Comparison of ENCODE assay signal across 8 mouse cellular contexts in genomic region chr11:77508068-77509021, GRCm38 (mm10). TPM values are rescaled to one million over a fixed set of nuclear protein-coding genes. Genes with fewer than 3 reads are reported as not detected.
DNase-seq lines count a peak whose midpoint lies in the region; ATAC-seq lines count a peak whose summit lies in the region.

No protein-coding gene starts in this region.

- ATAC-seq in embryonic facial prominence, embryonic 11.5 days (replicated peaks; ENCODE audit: insufficient number of reproducible peaks, low FRiP score, low TSS enrichment, low read depth), result peak; percentile 15; the same call in 1 of the 2 replicates
- ATAC-seq in liver, embryonic 12.5 days, result peak; percentile 62

- H3K9me3 ChIP-seq in embryonic facial prominence, embryonic 11.5 days (replicated peaks; ENCODE audit: control insufficient read depth, low read length), result no peaks in the 10 kb centered on the region
- H3K9me3 ChIP-seq in liver, embryonic 12.5 days (replicated peaks), result no peaks in the 10 kb centered on the region

- H3K27ac ChIP-seq in embryonic facial prominence, embryonic 11.5 days (replicated peaks; ENCODE audit: low read depth, low read length), result no peak overlapping the region
- no peak overlapping the region for H3K27ac ChIP-seq in liver, embryonic 12.5 days

- 19% methylated on average over 49 of the region's 49 CpGs for WGBS in embryonic facial prominence, embryonic 11.5 days
- WGBS in liver, embryonic 12.5 days (ENCODE audit: insufficient replicate concordance), result 23% methylated on average over 49 of the region's 49 CpGs

- peak overlapping the region; percentile 10; the same call in 1 of the 2 replicates for H3K9ac ChIP-seq in embryonic facial prominence, embryonic 11.5 days (replicated peaks; ENCODE audit: low read length)
- peak overlapping the region; percentile 55; the same call in 1 of the 2 replicates for H3K9ac ChIP-seq in liver, embryonic 12.5 days

- peak overlapping the region; percentile 41 for H3K4me2 ChIP-seq in embryonic facial prominence, embryonic 11.5 days (ENCODE audit: low read depth, low read length)
- H3K4me2 ChIP-seq in liver, embryonic 12.5 days, result peak overlapping the region; percentile 73

- H3K27me3 ChIP-seq in embryonic facial prominence, embryonic 11.5 days (ENCODE audit: control insufficient read depth, insufficient read depth, low read length), result no peaks in the 10 kb centered on the region
- no peaks in the 10 kb centered on the region for H3K27me3 ChIP-seq in liver, embryonic 12.5 days (replicated peaks)
- H3K27me3 ChIP-seq in splenic B cell, adult 2 months (ENCODE audit: control insufficient read depth, insufficient read depth, low read length, poor library complexity, severe bottlenecking), result no peaks in the 10 kb centered on the region

- peaks cover 3% of the 10 kb centered on the region; the same call in 1 of the 2 replicates for H3K4me1 ChIP-seq in embryonic facial prominence, embryonic 11.5 days (ENCODE audit: control insufficient read depth, insufficient read depth, low read length)
- H3K4me1 ChIP-seq in liver, embryonic 12.5 days, result peaks cover 18% of the 10 kb centered on the region

- DNase-seq in A20 (ENCODE audit: low read depth, low spot score), result peak; percentile 82
- DNase-seq in adrenal gland, postnatal 10 days, result peak; percentile 94
- peak; percentile 90 for DNase-seq in embryonic facial prominence, embryonic 11.5 days (ENCODE audit: low spot score)
- DNase-seq in heart, adult 18-20 months, result peak; percentile 89
- peak; percentile 83 for DNase-seq in kidney, adult 11 months
- DNase-seq in naive thymus-derived CD4-positive, alpha-beta T cell, adult 2 months (ENCODE audit: low read depth), result peak; percentile 90
- peak; percentile 89 for DNase-seq in splenic B cell, adult 2 months (ENCODE audit: low read depth, low spot score)

- H3K36me3 ChIP-seq in embryonic facial prominence, embryonic 11.5 days (replicated peaks; ENCODE audit: control insufficient read depth, insufficient read depth, low read depth, low read length), result peaks cover 14% of the 10 kb centered on the region
- peaks cover 43% of the 10 kb centered on the region for H3K36me3 ChIP-seq in liver, embryonic 12.5 days
- peaks cover 2% of the 10 kb centered on the region for H3K36me3 ChIP-seq in splenic B cell, adult 2 months (ENCODE audit: control insufficient read depth, insufficient read depth, low read length, poor library complexity, severe bottlenecking)

- peak overlapping the region; percentile 12 for H3K4me3 ChIP-seq in embryonic facial prominence, embryonic 11.5 days (ENCODE audit: low read depth, low read length)
- peak overlapping the region; percentile 37 for H3K4me3 ChIP-seq in liver, embryonic 12.5 days

RNA-seq across cellular contexts. Expression of gene Abhd15, which starts 6.6 kb away (rescaled TPM):
- total RNA-seq in adrenal gland, postnatal 10 days (2021), result 10 to 100 TPM; 26.1 to 27.5 TPM
- 1.9 and 2.8 TPM in 2 replicates for polyA plus RNA-seq in embryonic facial prominence, embryonic 11.5 days (2014; fragmentation: Nextera tagmentation; extraction: Ambion mirVana)
- total RNA-seq in heart, adult 18-20 months (2021), result 1 to 10 TPM; 2.7 to 4.5 TPM
- 3.0 and 3.6 TPM in 2 replicates for polyA plus RNA-seq in liver, embryonic 12.5 days (2016; fragmentation: Nextera tagmentation; extraction: Ambion mirVana)

RNA-seq across cellular contexts. Expression of gene Trp53i13, which starts 7.4 kb away (rescaled TPM):
- total RNA-seq in adrenal gland, postnatal 10 days (2021), result 10 to 100 TPM; 12.9 to 13.2 TPM
- polyA plus RNA-seq in embryonic facial prominence, embryonic 11.5 days (2014; fragmentation: Nextera tagmentation; extraction: Ambion mirVana), result 31.0 and 35.5 TPM in 2 replicates
- 10 to 100 TPM in 1 of 2 experiments, 1 to 10 TPM in 1; 8.3 to 10.6 TPM for total RNA-seq in heart, adult 18-20 months (2021)
- 9.3 and 11.1 TPM in 2 replicates for polyA plus RNA-seq in liver, embryonic 12.5 days (2016; fragmentation: Nextera tagmentation; extraction: Ambion mirVana)

RNA-seq across cellular contexts. Expression of gene Gm10392, which starts 10.7 kb away (rescaled TPM):
- total RNA-seq in adrenal gland, postnatal 10 days (2021), result not detected
- polyA plus RNA-seq in embryonic facial prominence, embryonic 11.5 days (2014; fragmentation: Nextera tagmentation; extraction: Ambion mirVana), result 0.14 TPM in 1 of 2 replicates, not detected in the other
- total RNA-seq in heart, adult 18-20 months (2021), result not detected
- polyA plus RNA-seq in liver, embryonic 12.5 days (2016; fragmentation: Nextera tagmentation; extraction: Ambion mirVana), result 0.12 and 0.19 TPM in 2 replicates

RNA-seq across cellular contexts. Expression of gene Git1, which starts 15.0 kb away (rescaled TPM):
- total RNA-seq in adrenal gland, postnatal 10 days (2021), result 10 to 100 TPM; 49.7 to 57.8 TPM
- polyA plus RNA-seq in embryonic facial prominence, embryonic 11.5 days (2014; fragmentation: Nextera tagmentation; extraction: Ambion mirVana), result 11.9 and 12.4 TPM in 2 replicates
- total RNA-seq in heart, adult 18-20 months (2021), result 10 to 100 TPM; 54.7 to 58.9 TPM
- polyA plus RNA-seq in liver, embryonic 12.5 days (2016; fragmentation: Nextera tagmentation; extraction: Ambion mirVana), result 3.1 and 3.2 TPM in 2 replicates

RNA-seq across cellular contexts. Expression of gene Ankrd13b, which starts 18.9 kb away (rescaled TPM):
- total RNA-seq in adrenal gland, postnatal 10 days (2021), result 10 to 100 TPM in 1 of 2 experiments, 1 to 10 TPM in 1; 8.3 to 13.4 TPM
- 7.9 and 8.5 TPM in 2 replicates for polyA plus RNA-seq in embryonic facial prominence, embryonic 11.5 days (2014; fragmentation: Nextera tagmentation; extraction: Ambion mirVana)
- 10 to 100 TPM in 1 of 2 experiments, 1 to 10 TPM in 1; 9.2 to 11.2 TPM for total RNA-seq in heart, adult 18-20 months (2021)
- polyA plus RNA-seq in liver, embryonic 12.5 days (2016; fragmentation: Nextera tagmentation; extraction: Ambion mirVana), result 2.1 and 2.5 TPM in 2 replicates

Comparison
In these comparisons a context has a peak if more than half of its experiments do, and no peak if none do; other contexts are left out.
1. RNA of gene Abhd15, which starts 6.6 kb away (total RNA-seq): 26.1 to 27.5 TPM in adrenal gland, postnatal 10 days; 2.7 to 4.5 TPM in heart, adult 18-20 months; every median in the first group is over 4 times any median in the second.
2. Peak in every context shown above with its lines, with median percentiles within 50 percentile points of each other: DNase-seq.